Mouse (Mus musculus) embryonic facial prominence, embryonic 14.5 days (tissue): Measurements from ENCODE around the gene Plcb4. TPM values are rescaled to one million over a fixed set of nuclear protein-coding genes. Genes with fewer than 3 reads are reported as not detected.

Experiments
- ATAC-seq: fragments of 200-750 bp; cut with Nextera tagmentation; 2 replicates; pipeline ENCODE4 v1.8.0; 2017; ENCODE audit warnings: low read depth, moderate number of reproducible peaks, moderate TSS enrichment
- DNase-seq: peaks from one replicate; pipeline ENCODE4 v3.0.0-alpha.2; 2015; ENCODE audit warnings: low spot score
- H3K27ac ChIP-seq: fragments of 300-500 bp; sonication (generic); replicated peaks from 2 replicates; pipeline ENCODE4 v1.5.1; 2014; ENCODE audit warnings: low read depth, mild to moderate bottlenecking, low read length, moderate library complexity
- H3K27me3 ChIP-seq: fragments of 300-500 bp; sonication (generic); replicated peaks from 2 replicates; pipeline ENCODE4 v1.6.1; 2014; ENCODE audit warnings: low read length; ENCODE audit not compliant: control insufficient read depth, insufficient read depth
- H3K36me3 ChIP-seq: fragments of 300-500 bp; sonication (generic); 2 replicates; pipeline ENCODE4 v1.6.1; 2014; ENCODE audit warnings: low read length, mixed read lengths; ENCODE audit not compliant: control insufficient read depth, insufficient read depth
- H3K4me1 ChIP-seq: fragments of 300-500 bp; sonication (generic); 2 replicates; pipeline ENCODE4 v1.6.1; 2014; ENCODE audit warnings: antibody characterized with exemption, low read length; ENCODE audit not compliant: control insufficient read depth, insufficient read depth
- H3K4me2 ChIP-seq: fragments of 300-500 bp; sonication (generic); 2 replicates; pipeline ENCODE4 v1.6.1; 2014; ENCODE audit warnings: low read depth, mild to moderate bottlenecking, low read length, moderate library complexity, mixed read lengths
- H3K4me3 ChIP-seq: fragments of 300-500 bp; sonication (generic); 2 replicates; pipeline ENCODE4 v1.5.1; 2014; ENCODE audit warnings: low read depth, mild to moderate bottlenecking, low read length
- H3K9ac ChIP-seq: fragments of 300-500 bp; sonication (generic); 2 replicates; pipeline ENCODE4 v1.6.1; 2014; ENCODE audit warnings: low read depth, mild to moderate bottlenecking, low read length, moderate library complexity, mixed read lengths
- H3K9me3 ChIP-seq: fragments of 300-500 bp; sonication (generic); 2 replicates; pipeline ENCODE4 v1.6.1; 2016; ENCODE audit warnings: low read length; ENCODE audit not compliant: control insufficient read depth
- WGBS: fragments of 180-500 bp; shearing (Covaris S2); extraction: QIAGEN DNeasy Blood & Tissue Kit; methylation state at CpG from one replicate; pipeline ENCODE4 v1.1.7; 2014; 5-methylcytosine and 5-hydroxymethylcytosine counted together
- polyA plus RNA-seq: library from polyadenylated mRNA; unstranded; fragments of >200 nt; fragmentation: Nextera tagmentation; extraction: Ambion mirVana; gene quantifications from 2 replicates; pipeline ENCODE4 v1.2.1, GENCODE M21; 2014

The Plcb4 gene
- polyA plus RNA-seq, 1 experiment from 2014 or later, result 20.8 TPM

GRCm38 (mm10) chr2:135766471-135767063 lies 107.8 kb downstream of the Plcb4 start:
- DNase-seq (no peak), ATAC-seq (peak; percentile 67)
- Histone ChIP-seq H3K36me3 (no peaks in the 10 kb centered on the region), H3K4me2 (no peak overlapping the region), H3K4me3 (no peak overlapping the region), H3K4me1 (peaks cover 9% of the 10 kb centered on the region; the same call in 1 of the 2 replicates), H3K9ac (no peak overlapping the region), H3K9me3 (no peaks in the 10 kb centered on the region), H3K27ac (no peak overlapping the region), H3K27me3 (no peaks in the 10 kb centered on the region)
- WGBS, result 73% methylated on average over 6 of the region's 6 CpGs

DNA sequence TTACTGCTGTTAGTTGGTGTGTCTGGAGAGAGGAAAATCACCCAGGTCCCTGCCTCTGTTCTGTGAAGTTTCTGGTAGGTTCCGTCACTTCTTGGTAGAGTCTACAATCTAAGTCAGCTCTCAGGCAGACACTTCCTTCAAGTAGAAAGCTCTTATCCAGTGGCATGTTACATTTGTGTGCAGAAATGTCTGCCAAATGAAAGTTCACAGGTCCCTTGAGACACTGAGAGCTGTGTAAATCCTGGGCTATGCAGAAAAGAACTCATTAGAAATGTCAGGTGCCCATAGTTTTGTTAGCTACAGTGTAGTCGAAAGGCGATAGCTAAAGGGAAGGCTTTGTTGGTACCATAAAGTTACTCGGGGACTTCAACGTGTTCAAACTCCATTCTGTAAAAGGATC lies 108.7 kb downstream of the Plcb4 start:
- Histone ChIP-seq H3K27me3 (no peaks in the 10 kb centered on the region), H3K27ac (no peak overlapping the region), H3K4me1 (peaks cover 9% of the 10 kb centered on the region; the same call in 1 of the 2 replicates), H3K4me3 (no peak overlapping the region), H3K4me2 (no peak overlapping the region), H3K36me3 (no peaks in the 10 kb centered on the region), H3K9me3 (no peaks in the 10 kb centered on the region), H3K9ac (no peak overlapping the region)
- ATAC-seq (no peak), DNase-seq (no peak)
- 72% methylated on average over 5 of the region's 5 CpGs for WGBS

DNA sequence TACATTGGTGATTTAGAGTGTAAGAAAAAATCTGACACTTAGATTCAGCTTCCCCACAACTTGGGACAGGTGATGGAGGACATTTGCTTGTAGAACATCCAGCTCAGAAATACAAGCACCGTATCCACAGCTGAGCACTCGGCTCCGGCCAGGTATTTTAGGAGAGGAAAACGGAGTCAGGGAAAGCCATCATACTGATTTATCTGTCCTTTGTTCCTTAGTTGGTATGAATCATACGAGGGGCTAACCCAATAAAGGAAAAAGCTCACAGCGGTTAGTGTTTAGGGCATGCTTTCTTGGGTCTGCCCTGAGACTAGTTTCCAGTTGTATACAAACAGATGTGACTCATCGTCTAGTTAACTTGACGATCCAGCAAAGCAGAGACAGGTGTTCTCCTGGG lies 110.9 kb downstream of the Plcb4 start:
- DNase-seq (no peak), ATAC-seq (no peak)
- no peaks in the 10 kb centered on the region for H3K9me3 ChIP-seq
- H3K36me3 ChIP-seq, result no peaks in the 10 kb centered on the region
- H3K27ac ChIP-seq, result no peak overlapping the region
- WGBS, result 70% methylated on average over 8 of the region's 8 CpGs
- no peaks in the 10 kb centered on the region for H3K27me3 ChIP-seq
- H3K4me3 ChIP-seq, result no peak overlapping the region
- no peak overlapping the region for H3K9ac ChIP-seq
- H3K4me1 ChIP-seq, result peaks cover 9% of the 10 kb centered on the region; the same call in 1 of the 2 replicates
- no peak overlapping the region for H3K4me2 ChIP-seq

DNA sequence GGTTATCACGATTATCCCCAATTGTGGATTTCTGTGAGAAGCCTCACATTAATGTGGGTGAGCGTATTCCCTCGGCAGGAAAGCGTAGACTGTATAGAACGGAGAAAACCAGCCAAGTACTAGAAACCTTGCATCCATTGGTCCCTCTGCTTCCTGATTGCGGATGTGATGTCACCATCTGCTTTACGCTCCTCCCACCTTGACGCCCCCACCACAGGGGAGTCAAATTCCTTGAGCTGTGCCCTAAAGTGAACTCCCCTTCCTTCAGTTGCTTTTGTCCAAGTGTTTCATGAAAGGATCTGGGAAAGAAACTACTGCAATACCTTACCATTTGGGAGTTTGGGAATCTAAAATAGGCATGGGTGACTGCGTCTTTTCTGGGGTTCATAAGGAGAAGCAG lies 111.4 kb downstream of the Plcb4 start:
- ATAC-seq, result no peak
- no peak overlapping the region for H3K9ac ChIP-seq
- no peaks in the 10 kb centered on the region for H3K9me3 ChIP-seq
- no peaks in the 10 kb centered on the region for H3K36me3 ChIP-seq
- no peaks in the 10 kb centered on the region for H3K27me3 ChIP-seq
- peaks cover 9% of the 10 kb centered on the region; the same call in 1 of the 2 replicates for H3K4me1 ChIP-seq
- 87% methylated on average over 9 of the region's 9 CpGs for WGBS
- H3K4me2 ChIP-seq, result no peak overlapping the region
- no peak overlapping the region for H3K4me3 ChIP-seq
- no peak overlapping the region for H3K27ac ChIP-seq
- no peak for DNase-seq

- no peak overlapping the region for H3K9ac ChIP-seq
- H3K4me1 ChIP-seq, result no peaks in the 10 kb centered on the region
- H3K27ac ChIP-seq, result no peak overlapping the region
- H3K4me3 ChIP-seq, result no peak overlapping the region
- ATAC-seq (no peak), DNase-seq (peak; percentile 21)
- 45% methylated on average over 10 of the region's 10 CpGs for WGBS
- H3K27me3 ChIP-seq, result no peaks in the 10 kb centered on the region
- no peak overlapping the region for H3K4me2 ChIP-seq
- H3K36me3 ChIP-seq, result no peaks in the 10 kb centered on the region
- no peaks in the 10 kb centered on the region for H3K9me3 ChIP-seq
These were observed 114.6 kb downstream of the Plcb4 start for GRCm38 (mm10) chr2:135773194-135773972.

- H3K9me3 ChIP-seq, result no peaks in the 10 kb centered on the region
- ATAC-seq (no peak), DNase-seq (no peak)
- no peaks in the 10 kb centered on the region for H3K27me3 ChIP-seq
- H3K27ac ChIP-seq, result no peak overlapping the region
- no peaks in the 10 kb centered on the region for H3K4me1 ChIP-seq
- 65% methylated on average over 4 of the region's 4 CpGs for WGBS
- H3K4me2 ChIP-seq, result no peak overlapping the region
- H3K36me3 ChIP-seq, result no peaks in the 10 kb centered on the region
- no peak overlapping the region for H3K4me3 ChIP-seq
- H3K9ac ChIP-seq, result no peak overlapping the region
These were observed 116.2 kb downstream of the Plcb4 start for GRCm38 (mm10) chr2:135775026-135775425.

GRCm38 (mm10) chr2:135776131-135776775 lies 117.4 kb downstream of the Plcb4 start:
- no peaks in the 10 kb centered on the region for H3K27me3 ChIP-seq
- no peak overlapping the region for H3K4me3 ChIP-seq
- WGBS, result 86% methylated on average over 4 of the region's 4 CpGs
- no peak overlapping the region for H3K9ac ChIP-seq
- H3K4me1 ChIP-seq, result no peaks in the 10 kb centered on the region
- no peak for ATAC-seq
- no peaks in the 10 kb centered on the region for H3K36me3 ChIP-seq
- no peaks in the 10 kb centered on the region for H3K9me3 ChIP-seq
- H3K27ac ChIP-seq, result no peak overlapping the region
- DNase-seq, result no peak
- no peak overlapping the region for H3K4me2 ChIP-seq

GRCm38 (mm10) chr2:135781391-135781790 lies 122.6 kb downstream of the Plcb4 start:
- H3K27me3 ChIP-seq, result no peaks in the 10 kb centered on the region
- no peak overlapping the region for H3K4me2 ChIP-seq
- ATAC-seq (no peak), DNase-seq (no peak)
- H3K9me3 ChIP-seq, result 0 out of 2 replicates have a peak, but pooled peaks cover 4% of the 10 kb centered on the region
- H3K4me1 ChIP-seq, result no peaks in the 10 kb centered on the region
- WGBS, result 73% methylated on average over 6 of the region's 6 CpGs
- no peak overlapping the region for H3K4me3 ChIP-seq
- H3K36me3 ChIP-seq, result no peaks in the 10 kb centered on the region
- no peak overlapping the region for H3K27ac ChIP-seq
- no peak overlapping the region for H3K9ac ChIP-seq
